ENCODE assay signal across 8 mouse cellular contexts in the genomic region with DNA sequence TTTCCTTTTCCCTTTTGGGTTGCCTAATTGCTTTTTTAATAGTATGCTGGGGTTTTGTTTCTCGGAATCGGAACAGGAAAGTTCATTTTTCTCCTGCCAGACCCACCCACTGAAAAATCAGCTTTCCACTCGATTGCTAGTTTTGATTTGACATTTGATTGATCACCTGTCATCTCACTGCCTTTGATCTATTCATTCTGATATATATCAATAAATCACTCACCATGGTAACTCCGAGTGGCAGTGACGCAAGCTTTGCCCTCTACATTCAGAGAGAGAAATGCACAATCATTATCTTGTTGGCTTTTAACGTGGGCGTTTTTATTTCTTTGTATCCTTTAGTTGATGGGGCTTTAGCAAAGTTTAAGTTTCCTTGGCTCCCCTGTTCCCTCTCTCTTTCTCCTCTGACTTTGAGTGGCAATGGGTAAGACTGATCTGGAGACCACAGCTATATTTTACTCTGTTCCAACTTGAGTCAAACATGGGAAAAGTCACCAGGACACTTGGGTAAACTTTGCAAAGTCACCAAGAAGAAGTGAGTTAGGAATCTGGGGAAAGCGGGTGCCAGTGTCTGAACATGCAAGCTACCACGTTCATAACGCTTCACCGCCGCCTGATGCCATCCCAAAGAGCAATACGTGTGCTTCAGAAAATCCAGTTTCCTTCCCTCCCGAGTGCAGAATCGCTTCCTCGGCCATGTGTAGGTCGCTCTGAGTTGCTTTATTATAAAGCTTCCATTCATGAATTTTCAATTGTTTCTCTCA. TPM values are rescaled to one million over a fixed set of nuclear protein-coding genes. Genes with fewer than 3 reads are reported as not detected.
DNase-seq lines count a peak whose midpoint lies in the region; ATAC-seq and TF ChIP-seq lines count a peak whose summit lies in the region.
"Had no signal": no experiment of that assay in that cellular context is flagged by ENCODE, and none has a peak within 500 bp of the region (broad histone marks: within the 10 kb centered on the region; RNA-seq: fewer than 3 reads in every experiment).

No protein-coding gene starts in this region.

- H3K9me3 ChIP-seq in forebrain, embryonic 12.5 days, result no peaks in the 10 kb centered on the region
- H3K9me3 ChIP-seq in limb, embryonic 11.5 days (ENCODE audit: control insufficient read depth, low read length), result no peaks in the 10 kb centered on the region

- 55% methylated on average over 17 of the region's 17 CpGs for WGBS in forebrain, embryonic 12.5 days
- 22% methylated on average over 17 of the region's 17 CpGs for WGBS in limb, embryonic 11.5 days
- whole genome bisulfite sequencing in olfactory bulb, adult 2 months, result 41% methylated on average over 17 of the region's 17 CpGs

- peaks cover 3% of the 10 kb centered on the region; the same call in 1 of the 2 replicates for H3K27me3 ChIP-seq in forebrain, embryonic 12.5 days
- H3K27me3 ChIP-seq in limb, embryonic 11.5 days (ENCODE audit: control insufficient read depth, insufficient read depth, low read length), result no peaks in the 10 kb centered on the region

- no peak for ATAC-seq in forebrain, embryonic 12.5 days (ENCODE audit: low FRiP score)
- no peak for ATAC-seq in limb, embryonic 11.5 days (ENCODE audit: insufficient number of reproducible peaks, low FRiP score, low TSS enrichment, low read depth)

- intact Hi-C loops in left cerebral cortex, adult 2 months (cut with DNase I), result no loop called here
- intact Hi-C loops in left cerebral cortex, postnatal 36 days (cut with DNase I), result loop anchor here (5.0 to 10.0 kb wide), 2 partner anchors 48 to 580 kb away; no protein-coding TSS in a partner anchor

- H3K4me3 ChIP-seq in left cerebral cortex, adult 2 months, result peak overlapping the region; percentile 56
- peak overlapping the region; percentile 62 for H3K4me3 ChIP-seq in forebrain, embryonic 12.5 days (replicated peaks)
- H3K4me3 ChIP-seq in limb, embryonic 11.5 days (ENCODE audit: low read depth, low read length), result peak overlapping the region; percentile 79
- H3K4me3 ChIP-seq in olfactory bulb, adult 2 months (ENCODE audit: insufficient read depth, low read depth, low read length), result peak overlapping the region; percentile 14

- peak overlapping the region; percentile 83 for H3K27ac ChIP-seq in left cerebral cortex, adult 2 months
- no peak overlapping the region for H3K27ac ChIP-seq in forebrain, embryonic 12.5 days
- peak overlapping the region; percentile 0; the same call in 1 of the 2 replicates for H3K27ac ChIP-seq in limb, embryonic 11.5 days (replicated peaks; ENCODE audit: low read depth, low read length)
- H3K27ac ChIP-seq in olfactory bulb, adult 2 months (ENCODE audit: insufficient read depth, low read depth, low read length), result no peak overlapping the region

- no peak for DNase-seq in left cerebral cortex, adult 2 months (ENCODE audit: extremely low spot score in 1 of 2, low spot score in 2 of 2)
- DNase-seq in left cerebral cortex, adult 8-10 months (ENCODE audit: low spot score in 2 of 2), result no peak
- peak; percentile 39 for DNase-seq in limb, embryonic 11.5 days (ENCODE audit: low spot score)
- no peak for DNase-seq in left cerebral cortex, postnatal 36 days (ENCODE audit: low spot score in 2 of 2)
- no peak for DNase-seq in right cerebral cortex, postnatal 36 days (ENCODE audit: low spot score in 2 of 2)

- no peak for TF ChIP-seq CTCF in left cerebral cortex, adult 2 months (IDR thresholded peaks at IDR 0.05)
- TF ChIP-seq CTCF in olfactory bulb, adult 2 months (IDR thresholded peaks at IDR 0.05; ENCODE audit: insufficient read depth, low read depth, low read length), result no peak

- H3K4me2 ChIP-seq in forebrain, embryonic 12.5 days, result peak overlapping the region; percentile 97
- H3K4me2 ChIP-seq in limb, embryonic 11.5 days (ENCODE audit: low read depth, severe bottlenecking), result peak overlapping the region; percentile 94

- no peaks in the 10 kb centered on the region for H3K36me3 ChIP-seq in forebrain, embryonic 12.5 days (replicated peaks)
- H3K36me3 ChIP-seq in limb, embryonic 11.5 days (ENCODE audit: control insufficient read depth, insufficient read depth, low read length), result no peaks in the 10 kb centered on the region

- 0 out of 2 replicates have a peak overlapping the region, but pooled peaks have one; percentile 78 for H3K9ac ChIP-seq in forebrain, embryonic 12.5 days
- peak overlapping the region; percentile 94 for H3K9ac ChIP-seq in limb, embryonic 11.5 days (ENCODE audit: low read length)

- TF ChIP-seq POLR2A in olfactory bulb, adult 2 months (IDR thresholded peaks at IDR 0.05; ENCODE audit: insufficient read depth, low read depth, low read length), result no peak

- H3K4me1 ChIP-seq in forebrain, embryonic 12.5 days, result peaks cover 18% of the 10 kb centered on the region
- H3K4me1 ChIP-seq in limb, embryonic 11.5 days (ENCODE audit: control insufficient read depth, insufficient read depth, low read length), result peaks cover 24% of the 10 kb centered on the region
- H3K4me1 ChIP-seq in olfactory bulb, adult 2 months (ENCODE audit: control insufficient read depth, insufficient read depth, low read length), result peaks cover 7% of the 10 kb centered on the region

RNA-seq across cellular contexts. Expression of a gene that starts 2.0 kb away (rescaled TPM):
- total RNA-seq in left cerebral cortex, adult 2 months (2021), result 10 to 100 TPM; 38.2 to 46.1 TPM
- total RNA-seq in left cerebral cortex, adult 8-10 months (2022), result 10 to 100 TPM; 51.2 to 64.0 (median 56.5) TPM
- polyA plus RNA-seq in forebrain, embryonic 12.5 days (2016; fragmentation: Nextera tagmentation; extraction: Ambion mirVana), result 8.4 TPM in 2 replicates
- polyA plus RNA-seq in limb, embryonic 11.5 days (2014; fragmentation: Nextera tagmentation; extraction: Ambion mirVana), result 5.9 and 7.2 TPM in 2 replicates
- not detected in 2 replicates for polyA plus RNA-seq in olfactory bulb, adult 2 months (2012; ENCODE audit: insufficient read depth, insufficient read length, low replicate concordance, missing spikeins)
- 10 to 100 TPM; 28.2 to 54.5 TPM for total RNA-seq in left cerebral cortex, postnatal 36 days (2021)
- total RNA-seq: neutrophil, adult 5-6 weeks had no signal

RNA-seq across cellular contexts. Expression of a gene that starts 47.3 kb away (rescaled TPM):
- total RNA-seq in left cerebral cortex, adult 2 months (2021), result not detected
- not detected for total RNA-seq in left cerebral cortex, adult 8-10 months (2022)
- polyA plus RNA-seq in forebrain, embryonic 12.5 days (2016; fragmentation: Nextera tagmentation; extraction: Ambion mirVana), result not detected in 2 replicates
- not detected in 2 replicates for polyA plus RNA-seq in limb, embryonic 11.5 days (2014; fragmentation: Nextera tagmentation; extraction: Ambion mirVana)
- not detected in 2 replicates for polyA plus RNA-seq in olfactory bulb, adult 2 months (2012; ENCODE audit: insufficient read depth, insufficient read length, low replicate concordance, missing spikeins)
- total RNA-seq in left cerebral cortex, postnatal 36 days (2021), result not detected
- total RNA-seq: neutrophil, adult 5-6 weeks had no signal

Comparison
In these comparisons a context has a peak if more than half of its experiments do, and no peak if none do; other contexts are left out.
1. H3K27ac ChIP-seq: peak in left cerebral cortex, adult 2 months (single experiment) and limb, embryonic 11.5 days (single experiment); none in forebrain, embryonic 12.5 days (single experiment) and olfactory bulb, adult 2 months (single experiment).
2. H3K4me3 ChIP-seq: peak in every context shown above with its lines; median percentile 79 in limb, embryonic 11.5 days; 62 in forebrain, embryonic 12.5 days; 56 in left cerebral cortex, adult 2 months; 14 in olfactory bulb, adult 2 months.